Mouse (Mus musculus) stomach, postnatal 0 days (tissue): ENCODE results near the gene Slc1a1. TPM values are rescaled to one million over a fixed set of nuclear protein-coding genes. Genes with fewer than 3 reads are reported as not detected.

ENCODE experiments used
- ATAC-seq: fragments of 200-750 bp; cut with Nextera tagmentation; 2 replicates; pipeline ENCODE4 v1.8.0; 2017; ENCODE audit not compliant: low FRiP score, low TSS enrichment
- DNase-seq: peaks from one replicate; pipeline ENCODE4 v3.0.0-alpha.2; 2016; ENCODE audit warnings: low spot score
- H3K27ac ChIP-seq: fragments of 300-500 bp; sonication (generic); replicated peaks from 2 replicates; pipeline ENCODE4 v1.5.1; 2014; ENCODE audit warnings: mild to moderate bottlenecking, control low read depth
- H3K27me3 ChIP-seq: fragments of 300-500 bp; sonication (generic); 2 replicates; pipeline ENCODE4 v1.6.1; 2014; ENCODE audit warnings: low read length; ENCODE audit not compliant: control insufficient read depth, insufficient read depth
- H3K36me3 ChIP-seq: fragments of 300-500 bp; sonication (generic); 2 replicates; pipeline ENCODE4 v1.6.1; 2014; ENCODE audit warnings: low read length, mixed read lengths; ENCODE audit not compliant: control insufficient read depth, insufficient read depth
- H3K4me1 ChIP-seq: fragments of 300-500 bp; sonication (generic); replicated peaks from 2 replicates; pipeline ENCODE4 v1.6.1; 2014; ENCODE audit warnings: antibody characterized with exemption; ENCODE audit not compliant: control insufficient read depth, insufficient read depth
- H3K4me2 ChIP-seq: fragments of 300-500 bp; sonication (generic); replicated peaks from 2 replicates; pipeline ENCODE4 v1.6.1; 2014; ENCODE audit warnings: low read depth, mild to moderate bottlenecking, control low read depth, moderate library complexity
- H3K4me3 ChIP-seq: fragments of 300-500 bp; sonication (generic); 2 replicates; pipeline ENCODE4 v1.5.1; 2014; ENCODE audit warnings: low read depth, low read length, control low read depth
- H3K9ac ChIP-seq: fragments of 300-500 bp; sonication (generic); 2 replicates; pipeline ENCODE4 v1.6.1; 2014; ENCODE audit warnings: mild to moderate bottlenecking, low read length, control low read depth, mixed read lengths
- H3K9me3 ChIP-seq: fragments of 300-500 bp; sonication (generic); 2 replicates; pipeline ENCODE4 v1.6.1; 2016; ENCODE audit warnings: low read length; ENCODE audit not compliant: control insufficient read depth
- CTCF ChIP-seq: IDR thresholded peaks from 2 replicates; pipeline ENCODE4 v1.5.1; 2016; ENCODE audit warnings: antibody characterized with exemption, low read depth, mild to moderate bottlenecking, moderate library complexity
- EP300 ChIP-seq: optimal IDR thresholded peaks from 2 replicates; pipeline ENCODE3; 2016; ENCODE audit warnings: antibody characterized with exemption
- WGBS: fragments of 180-500 bp; shearing (Covaris S2); extraction: QIAGEN DNeasy Blood & Tissue Kit; methylation state at CpG from one replicate; pipeline ENCODE4 v1.1.7; 2014; 5-methylcytosine and 5-hydroxymethylcytosine counted together
- polyA plus RNA-seq: library from polyadenylated mRNA; unstranded; fragments of >200 nt; fragmentation: Nextera tagmentation; extraction: Ambion mirVana; gene quantifications from 2 replicates; pipeline ENCODE4 v1.2.1, GENCODE M21; 2015

Gene Slc1a1
- polyA plus RNA-seq, 1 experiment from 2014 or later: 0.28 TPM

DNA sequence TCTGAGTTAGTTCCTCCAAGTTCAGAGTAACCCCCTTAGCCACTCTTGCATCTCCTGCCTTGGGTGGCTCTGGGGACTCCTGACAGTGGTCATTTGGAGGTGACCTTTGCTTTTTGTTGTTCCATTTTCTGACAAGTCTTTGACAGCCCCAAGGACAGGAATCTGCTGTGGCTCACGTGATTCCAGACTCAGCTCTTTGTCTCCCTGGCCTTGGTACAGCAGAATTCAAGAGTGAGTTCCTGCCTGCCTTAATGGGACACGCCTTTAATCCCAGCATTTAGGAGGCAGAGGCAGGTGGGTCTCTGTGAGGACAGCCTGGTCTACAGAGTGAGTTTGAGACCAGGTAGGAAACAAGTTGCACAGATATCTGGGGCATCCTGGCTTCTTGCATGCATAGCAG, 3.9 kb downstream of the Slc1a1 start:
- Histone ChIP-seq H3K4me3 (no peak overlapping the region), H3K9me3 (no peaks in the 10 kb centered on the region), H3K9ac (no peak overlapping the region), H3K36me3 (no peaks in the 10 kb centered on the region), H3K27me3 (no peaks in the 10 kb centered on the region; the same call in 1 of the 2 replicates), H3K27ac (no peak overlapping the region), H3K4me2 (no peak overlapping the region), H3K4me1 (no peaks in the 10 kb centered on the region)
- ATAC-seq: no peak
- WGBS: 77% methylated on average over 2 of the region's 2 CpGs
- DNase-seq: no peak
- TF ChIP-seq EP300 (no peak), CTCF (no peak)

DNA sequence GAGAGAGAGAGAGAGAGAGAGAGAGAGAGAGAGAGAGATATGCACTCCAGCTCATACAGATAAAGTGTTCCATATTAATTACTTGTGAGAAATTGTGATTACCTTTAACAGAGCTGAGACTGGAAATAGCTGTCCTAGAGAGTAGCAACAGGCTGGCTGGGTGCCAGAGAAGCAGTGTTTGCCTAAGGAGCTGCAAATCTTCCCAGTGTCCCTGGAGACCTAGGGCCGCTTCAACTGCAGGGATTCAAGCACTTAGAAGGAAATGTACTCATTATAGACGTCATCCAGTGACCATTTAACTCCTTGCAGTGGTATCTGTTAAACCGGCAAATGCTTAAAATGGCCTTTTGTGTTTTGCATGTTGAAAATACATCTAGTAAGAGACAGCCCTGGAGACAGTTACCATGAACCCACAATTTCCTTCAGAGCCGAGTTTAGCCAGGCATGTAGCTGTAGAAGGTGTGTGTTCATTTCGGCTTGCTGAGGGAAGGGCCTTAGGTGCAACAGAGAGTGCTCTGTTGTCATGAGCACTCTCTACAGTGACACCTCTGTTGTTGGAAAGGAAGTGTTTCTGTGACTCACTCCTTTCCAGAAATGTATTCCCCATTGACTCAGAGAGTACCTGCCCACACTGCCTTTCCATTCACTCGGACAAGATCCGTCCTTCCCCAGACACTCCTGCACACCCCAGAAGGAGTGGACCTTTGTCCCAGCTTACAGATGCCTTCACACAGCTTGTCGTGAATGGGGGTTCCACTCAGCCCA, 10.3 kb downstream of the Slc1a1 start:
- no peak overlapping the region for H3K4me2 ChIP-seq
- no peak for ATAC-seq
- no peaks in the 10 kb centered on the region for H3K27me3 ChIP-seq
- TF ChIP-seq EP300 (no peak), CTCF (no peak)
- H3K4me3 ChIP-seq: no peak overlapping the region
- 60% methylated on average over 8 of the region's 8 CpGs for WGBS
- H3K36me3 ChIP-seq: no peaks in the 10 kb centered on the region
- H3K4me1 ChIP-seq: no peaks in the 10 kb centered on the region
- no peak overlapping the region for H3K27ac ChIP-seq
- no peaks in the 10 kb centered on the region for H3K9me3 ChIP-seq
- no peak for DNase-seq
- H3K9ac ChIP-seq: no peak overlapping the region

DNA sequence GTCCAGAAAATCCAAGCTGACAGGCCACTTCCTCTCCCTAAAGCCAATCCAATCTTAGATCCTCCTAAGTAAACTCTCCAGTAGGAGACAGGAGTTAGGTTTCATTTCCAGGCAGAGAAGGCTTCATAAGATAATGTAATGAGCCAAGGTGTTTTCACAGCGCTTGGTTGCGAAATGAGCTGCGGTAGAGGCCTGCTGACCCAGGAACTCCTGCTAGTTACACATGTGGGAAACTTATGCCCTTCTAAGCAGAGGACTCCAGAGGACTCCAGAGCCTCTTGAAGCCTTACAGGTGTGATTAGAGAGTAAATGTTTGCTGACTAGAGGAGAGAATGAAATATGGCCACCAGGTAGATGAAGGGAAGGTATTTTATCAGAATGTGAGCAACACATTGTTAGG, 15.7 kb downstream of the Slc1a1 start:
- Histone ChIP-seq H3K9ac (no peak overlapping the region), H3K36me3 (no peaks in the 10 kb centered on the region), H3K27ac (no peak overlapping the region), H3K4me2 (no peak overlapping the region), H3K4me3 (no peak overlapping the region), H3K27me3 (no peaks in the 10 kb centered on the region), H3K9me3 (no peaks in the 10 kb centered on the region), H3K4me1 (no peaks in the 10 kb centered on the region)
- TF ChIP-seq EP300 (no peak), CTCF (no peak)
- ATAC-seq (no peak), DNase-seq (no peak)
- 52% methylated on average over 3 of the region's 3 CpGs for WGBS

DNA sequence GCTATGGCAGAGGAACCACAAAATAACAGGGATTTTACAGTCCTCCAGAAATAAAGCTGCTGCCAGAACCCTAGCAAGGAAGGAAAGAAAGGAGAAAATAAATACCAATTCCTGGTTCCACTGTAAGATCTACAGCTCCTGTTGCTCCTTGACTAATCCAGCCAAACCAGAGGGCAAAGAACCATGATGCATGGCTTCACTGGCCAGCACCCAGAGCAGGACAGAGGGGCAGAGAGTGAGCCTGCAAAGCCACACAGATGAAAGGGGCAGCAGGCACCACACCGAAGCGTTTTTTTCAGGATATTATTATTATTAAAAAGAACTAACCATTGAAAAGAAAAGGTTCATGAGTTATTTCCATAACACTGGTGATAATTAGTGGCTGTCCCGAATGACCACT, 17.2 kb downstream of the Slc1a1 start:
- TF ChIP-seq EP300: no peak
- TF ChIP-seq CTCF: no peak
- H3K4me1 ChIP-seq: no peaks in the 10 kb centered on the region
- DNase-seq: no peak

DNA sequence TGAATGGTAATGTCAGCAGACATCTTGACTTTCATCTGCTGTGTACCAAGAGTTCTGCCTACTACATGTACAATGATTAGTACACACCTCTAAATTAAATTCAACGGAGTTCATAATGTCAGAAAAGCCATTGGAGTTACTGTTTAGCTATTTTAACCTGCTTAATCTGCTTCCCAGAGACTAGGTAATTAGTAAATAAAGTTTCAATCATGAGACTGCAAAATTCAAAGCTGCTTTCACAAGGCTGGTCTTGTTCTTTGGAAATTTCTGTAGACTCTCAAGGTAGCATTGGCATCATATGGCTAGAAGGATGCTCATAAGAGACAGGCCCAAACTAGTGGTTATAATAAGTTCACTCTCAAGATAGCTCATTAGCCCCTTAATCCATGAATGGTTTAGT, 20.0 kb downstream of the Slc1a1 start:
- Histone ChIP-seq H3K27me3 (no peaks in the 10 kb centered on the region), H3K36me3 (no peaks in the 10 kb centered on the region), H3K9ac (no peak overlapping the region), H3K4me2 (no peak overlapping the region), H3K27ac (no peak overlapping the region), H3K9me3 (no peaks in the 10 kb centered on the region), H3K4me1 (no peaks in the 10 kb centered on the region), H3K4me3 (no peak overlapping the region)
- 73% methylated on average over 1 of the region's 1 CpGs for WGBS
- TF ChIP-seq EP300 (no peak), CTCF (no peak)
- ATAC-seq: no peak
- DNase-seq: no peak

More for the DNA sequence above, 17.2 kb downstream of the Slc1a1 start:
- H3K9ac ChIP-seq: no peak overlapping the region
- no peaks in the 10 kb centered on the region for H3K9me3 ChIP-seq
- H3K27me3 ChIP-seq: no peaks in the 10 kb centered on the region
- H3K27ac ChIP-seq: no peak overlapping the region
- WGBS: 90% methylated on average over 3 of the region's 3 CpGs
- no peak overlapping the region for H3K4me2 ChIP-seq
- ATAC-seq: no peak
- no peak overlapping the region for H3K4me3 ChIP-seq
- no peaks in the 10 kb centered on the region for H3K36me3 ChIP-seq

DNA sequence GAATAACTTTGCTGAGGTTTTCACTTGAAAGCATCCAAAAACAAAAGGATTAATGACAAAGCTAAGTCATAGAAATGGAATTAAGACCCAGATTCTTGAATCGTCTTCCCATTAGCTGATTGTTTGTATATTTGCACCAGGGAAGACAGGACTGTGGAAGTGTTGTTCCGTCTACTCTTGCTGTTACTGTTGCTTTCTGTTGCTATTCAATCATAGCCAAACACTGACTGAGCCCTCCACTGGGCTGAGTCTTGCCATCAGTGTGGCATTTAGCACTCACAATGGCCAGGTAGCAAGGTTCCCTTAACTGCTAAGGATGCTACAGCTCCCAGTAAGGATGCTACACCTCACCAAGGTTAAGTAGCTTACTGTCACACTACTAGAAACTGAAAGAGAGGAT, 25.4 kb downstream of the Slc1a1 start:
- H3K27ac ChIP-seq: no peak overlapping the region
- no peaks in the 10 kb centered on the region for H3K27me3 ChIP-seq
- H3K9ac ChIP-seq: no peak overlapping the region
- DNase-seq (no peak), ATAC-seq (no peak)
- no peaks in the 10 kb centered on the region for H3K36me3 ChIP-seq
- no peaks in the 10 kb centered on the region for H3K4me1 ChIP-seq
- TF ChIP-seq CTCF (no peak), EP300 (no peak)
- H3K4me2 ChIP-seq: no peak overlapping the region
- H3K9me3 ChIP-seq: no peaks in the 10 kb centered on the region
- WGBS: 69% methylated on average over 2 of the region's 2 CpGs
- H3K4me3 ChIP-seq: no peak overlapping the region
